Mouse (Mus musculus): ENCODE measurements around the gene Hist1h2ad. TPM values are rescaled to one million over a fixed set of nuclear protein-coding genes. Genes with fewer than 3 reads are reported as not detected.
"Not testable (repeated sequence)": the region's sequence is repeated elsewhere in the genome, so short reads cannot be mapped to it uniquely, and the experiment has no call there.

The Hist1h2ad gene
- polyA plus RNA-seq, 1 experiment = 76.8 TPM

GRCm38 (mm10) chr13:23542999-23543607 is 31.1 kb upstream of the Hist1h2ad start, which contains the start of gene Hist1h2bh:
Gene Hist1h2bh, minus strand, starts transcription at chr13:23543392.
- Histone ChIP-seq H3K27ac (ENCODE audit: control insufficient read depth, insufficient read depth, low read length) (peak within 1 kb of the TSS; percentile 85), H3K4me3 (ENCODE audit: control insufficient read depth, insufficient read depth, low read length) (peak within 1 kb of the TSS; percentile 57)
- H3K4me1 ChIP-seq (replicated peaks; ENCODE audit: control insufficient read depth, insufficient read depth, low read length); H3K27me3 ChIP-seq (ENCODE audit: control insufficient read depth, insufficient read depth, low read length); H3K36me3 ChIP-seq (ENCODE audit: control insufficient read depth, insufficient read depth, low read length): not testable (repeated sequence)
- DNase-seq = peak; percentile 71
- TF ChIP-seq POLR2A (IDR thresholded peaks at IDR 0.05; ENCODE audit: control insufficient read depth, extremely low read depth, insufficient read depth, low read length, poor library complexity) = peak; percentile 66; the same call in 1 of the 2 replicates
- under 1% methylated on average over 42 of the region's 42 CpGs for WGBS

DNA sequence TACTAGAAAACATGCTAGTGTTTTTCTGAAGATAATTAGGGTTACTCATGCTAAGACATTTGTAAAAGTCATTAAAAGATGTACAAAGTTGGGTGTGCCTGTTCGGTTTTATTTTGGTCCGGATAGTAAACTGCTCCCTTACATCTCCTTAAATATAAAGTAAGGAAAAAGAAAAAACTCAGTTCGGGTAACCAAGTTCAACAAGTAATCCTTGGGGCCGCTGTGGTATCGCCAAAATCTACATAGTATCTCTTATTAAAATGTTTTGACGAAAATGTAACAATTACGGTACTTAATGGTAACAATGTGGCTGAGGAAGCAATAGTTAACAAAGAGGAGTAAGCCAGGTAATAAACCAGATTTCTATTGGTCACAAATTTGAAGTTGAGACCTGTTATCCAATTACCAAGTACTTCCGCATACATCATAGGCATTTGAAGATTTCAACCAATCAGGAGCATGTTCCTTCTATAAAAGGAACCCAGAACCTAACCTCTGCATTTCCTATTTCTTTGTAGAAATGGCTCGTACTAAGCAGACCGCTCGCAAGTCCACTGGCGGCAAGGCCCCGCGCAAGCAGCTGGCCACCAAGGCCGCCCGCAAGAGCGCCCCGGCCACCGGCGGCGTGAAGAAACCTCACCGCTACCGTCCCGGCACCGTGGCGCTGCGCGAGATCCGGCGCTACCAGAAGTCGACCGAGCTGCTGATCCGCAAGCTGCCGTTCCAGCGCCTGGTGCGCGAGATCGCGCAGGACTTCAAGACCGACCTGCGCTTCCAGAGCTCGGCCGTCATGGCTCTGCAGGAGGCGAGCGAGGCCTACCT is 30.0 kb upstream of the Hist1h2ad start, which contains the start of gene Hist1h3f:
Gene Hist1h3f, plus strand, starts transcription at position 88 of the 822 bp plus-strand sequence.
- Histone ChIP-seq H3K4me1 (replicated peaks; ENCODE audit: control insufficient read depth, insufficient read depth, low read length) (peaks cover 2% of the 10 kb centered on the region; the same call in 1 of the 2 replicates), H3K27me3 (ENCODE audit: control insufficient read depth, insufficient read depth, low read length) (no peaks in the 10 kb centered on the region), H3K4me3 (ENCODE audit: control insufficient read depth, insufficient read depth, low read length) (peak within 1 kb of the TSS; percentile 60), H3K27ac (ENCODE audit: control insufficient read depth, insufficient read depth, low read length) (peak within 1 kb of the TSS; percentile 85), H3K36me3 (ENCODE audit: control insufficient read depth, insufficient read depth, low read length) (no peaks in the 10 kb centered on the region)
- WGBS = under 1% methylated on average over 35 of the region's 45 CpGs
- peak; percentile 78 for DNase-seq
- TF ChIP-seq POLR2A (IDR thresholded peaks at IDR 0.05; ENCODE audit: control insufficient read depth, extremely low read depth, insufficient read depth, low read length, poor library complexity) (peak; percentile 74; the same call in 1 of the 2 replicates), CTCF (IDR thresholded peaks at IDR 0.05; ENCODE audit: borderline replicate concordance, control insufficient read depth, extremely low read depth, insufficient read depth, low read length, poor library complexity) (no peak)

- not testable (repeated sequence) for H3K27me3 ChIP-seq (ENCODE audit: control insufficient read depth, insufficient read depth, low read length); H3K36me3 ChIP-seq (ENCODE audit: control insufficient read depth, insufficient read depth, low read length); H3K4me1 ChIP-seq (replicated peaks; ENCODE audit: control insufficient read depth, insufficient read depth, low read length)
- WGBS = under 1% methylated on average over 13 of the region's 14 CpGs
- H3K27ac ChIP-seq (ENCODE audit: control insufficient read depth, insufficient read depth, low read length) = peak overlapping the region; percentile 71
- peak overlapping the region; percentile 60 for H3K4me3 ChIP-seq (ENCODE audit: control insufficient read depth, insufficient read depth, low read length)
- peak; percentile 29 for DNase-seq
Observed at GRCm38 (mm10) chr13:23544787-23545120, 29.4 kb upstream of the Hist1h2ad start.

- 91% methylated on average over 5 of the region's 5 CpGs for WGBS
- Histone ChIP-seq H3K27me3 (ENCODE audit: control insufficient read depth, insufficient read depth, low read length) (no peaks in the 10 kb centered on the region), H3K4me1 (replicated peaks; ENCODE audit: control insufficient read depth, insufficient read depth, low read length) (peaks cover 2% of the 10 kb centered on the region; the same call in 1 of the 2 replicates), H3K27ac (ENCODE audit: control insufficient read depth, insufficient read depth, low read length) (no peak overlapping the region), H3K36me3 (ENCODE audit: control insufficient read depth, insufficient read depth, low read length) (no peaks in the 10 kb centered on the region), H3K4me3 (ENCODE audit: control insufficient read depth, insufficient read depth, low read length) (no peak overlapping the region)
- TF ChIP-seq POLR2A (IDR thresholded peaks at IDR 0.05; ENCODE audit: control insufficient read depth, extremely low read depth, insufficient read depth, low read length, poor library complexity) (no peak), CTCF (IDR thresholded peaks at IDR 0.05; ENCODE audit: borderline replicate concordance, control insufficient read depth, extremely low read depth, insufficient read depth, low read length, poor library complexity) (no peak)
- no peak for DNase-seq
Observed at GRCm38 (mm10) chr13:23546694-23547093, 27.5 kb upstream of the Hist1h2ad start.

DNA sequence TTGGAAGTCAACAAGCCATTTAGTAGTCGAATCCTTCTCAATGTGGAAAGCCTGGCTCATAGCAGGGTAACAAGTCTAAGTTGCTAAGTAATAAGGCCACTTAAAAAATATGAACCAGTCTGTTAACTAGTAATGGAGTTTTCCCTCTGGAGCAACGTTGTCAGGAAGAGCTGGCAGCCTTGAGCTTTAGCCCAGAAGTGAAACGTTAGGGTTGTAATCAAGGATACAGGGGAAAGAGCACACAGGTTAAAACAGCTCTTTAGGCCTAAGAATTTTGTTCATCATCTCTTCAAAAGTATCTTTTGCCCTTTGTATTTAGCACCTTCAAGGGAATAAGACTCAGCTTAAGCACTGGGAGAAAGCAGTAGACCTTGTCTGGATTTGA is 23.4 kb upstream of the Hist1h2ad start:
- Histone ChIP-seq H3K4me1 (replicated peaks; ENCODE audit: control insufficient read depth, insufficient read depth, low read length) (0 out of 2 replicates have a peak, but pooled peaks cover 1% of the 10 kb centered on the region), H3K27me3 (ENCODE audit: control insufficient read depth, insufficient read depth, low read length) (no peaks in the 10 kb centered on the region), H3K4me3 (ENCODE audit: control insufficient read depth, insufficient read depth, low read length) (no peak overlapping the region), H3K36me3 (ENCODE audit: control insufficient read depth, insufficient read depth, low read length) (no peaks in the 10 kb centered on the region), H3K27ac (ENCODE audit: control insufficient read depth, insufficient read depth, low read length) (peak overlapping the region; percentile 84; the same call in 1 of the 2 replicates)
- WGBS = 5% methylated on average over 3 of the region's 3 CpGs
- no peak for DNase-seq
- no peak for TF ChIP-seq POLR2A (IDR thresholded peaks at IDR 0.05; ENCODE audit: control insufficient read depth, extremely low read depth, insufficient read depth, low read length, poor library complexity)
- no peak for TF ChIP-seq CTCF (IDR thresholded peaks at IDR 0.05; ENCODE audit: borderline replicate concordance, control insufficient read depth, extremely low read depth, insufficient read depth, low read length, poor library complexity)

GRCm38 (mm10) chr13:23551146-23551834 is 22.9 kb upstream of the Hist1h2ad start, which contains the start of gene Hist1h4f:
Gene Hist1h4f, minus strand, starts transcription at chr13:23551648.
- not testable (repeated sequence) for H3K36me3 ChIP-seq (ENCODE audit: control insufficient read depth, insufficient read depth, low read length); H3K27me3 ChIP-seq (ENCODE audit: control insufficient read depth, insufficient read depth, low read length); H3K4me1 ChIP-seq (replicated peaks; ENCODE audit: control insufficient read depth, insufficient read depth, low read length)
- WGBS = under 1% methylated on average over 47 of the region's 47 CpGs
- H3K27ac ChIP-seq (ENCODE audit: control insufficient read depth, insufficient read depth, low read length) = peak within 1 kb of the TSS; percentile 84
- DNase-seq = peak; percentile 89
- H3K4me3 ChIP-seq (ENCODE audit: control insufficient read depth, insufficient read depth, low read length) = peak within 1 kb of the TSS; percentile 51
- peak; percentile 44; the same call in 1 of the 2 replicates for TF ChIP-seq CTCF (IDR thresholded peaks at IDR 0.05; ENCODE audit: borderline replicate concordance, control insufficient read depth, extremely low read depth, insufficient read depth, low read length, poor library complexity)
- TF ChIP-seq POLR2A (IDR thresholded peaks at IDR 0.05; ENCODE audit: control insufficient read depth, extremely low read depth, insufficient read depth, low read length, poor library complexity) = peak; percentile 83
